Mouse (Mus musculus) heart, postnatal 0 days (tissue): ENCODE results near the gene Gpsm2.

Experiments
- CTCF ChIP-seq: IDR thresholded peaks from 2 replicates; pipeline ENCODE4 v1.5.1; 2016; ENCODE audit warnings: antibody characterized with exemption, control low read depth, low read depth
- EP300 ChIP-seq: IDR thresholded peaks from 2 replicates; pipeline ENCODE4 v1.6.1; 2016; ENCODE audit warnings: antibody characterized with exemption, low read depth

DNA sequence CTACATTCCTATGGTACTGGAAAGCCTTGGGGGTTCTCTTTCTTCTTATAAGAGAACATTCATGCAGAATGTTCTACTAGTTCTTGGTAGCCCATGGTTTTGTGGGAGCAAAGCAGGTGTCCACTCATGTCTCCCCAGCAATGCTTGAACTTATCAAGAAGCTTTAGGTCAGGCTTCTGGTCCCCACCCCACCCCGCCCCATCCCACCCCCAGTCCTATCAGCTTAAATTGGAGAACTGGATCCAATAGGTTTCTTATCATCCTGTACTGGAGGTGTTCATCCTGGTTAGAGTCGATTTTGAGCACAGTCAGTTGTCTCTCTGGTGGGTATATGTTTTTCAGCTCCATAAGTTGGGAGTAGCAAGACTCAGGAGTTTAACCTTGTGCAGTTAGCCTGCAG, 33.4 kb upstream of the Gpsm2 start:
- TF ChIP-seq CTCF (no peak), EP300 (no peak)
